Mouse (Mus musculus): ENCODE measurements around the gene Cdc42bpb.

DNA sequence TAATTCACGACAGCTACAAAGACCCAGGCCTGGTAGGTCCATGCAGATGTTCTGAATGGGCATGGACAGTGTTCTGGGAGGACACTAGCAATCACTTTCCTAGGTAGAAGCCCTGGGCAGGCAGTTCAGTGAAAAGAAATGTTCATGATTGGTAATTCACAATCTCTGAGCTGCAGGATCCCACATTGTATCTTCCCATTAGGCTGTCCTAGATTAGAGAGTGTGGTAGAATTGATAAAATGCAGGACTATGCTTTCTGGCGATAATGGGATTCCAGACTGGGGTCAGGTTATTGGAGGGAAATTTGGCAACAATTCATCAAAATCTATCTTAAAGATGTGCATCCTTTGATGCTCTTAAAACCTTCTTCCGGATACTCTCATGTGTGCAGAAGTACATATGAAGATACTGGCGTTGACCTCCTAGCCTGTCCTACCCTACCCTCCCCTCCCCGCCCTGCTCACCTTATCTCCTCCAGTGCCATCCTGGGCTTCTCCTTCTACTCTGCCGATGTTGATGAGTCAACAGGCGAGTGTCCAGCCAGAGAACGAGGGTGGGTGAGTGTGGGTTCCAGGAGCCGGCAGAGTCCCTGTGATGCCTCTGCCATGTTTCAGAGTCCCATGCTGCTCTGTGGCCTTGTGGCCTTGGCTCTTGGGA is 130.6 kb downstream of the Cdc42bpb start:
- TF ChIP-seq EP300 (optimal IDR thresholded peaks at IDR 0.05): no peak
- TF ChIP-seq CTCF (IDR thresholded peaks at IDR 0.05; ENCODE audit: low read depth): no peak

Measured in stomach, postnatal 0 days (tissue).